Mouse (Mus musculus) forebrain, embryonic 14.5 days (tissue): ENCODE measurements around the gene Gm42417. TPM values are rescaled to one million over a fixed set of nuclear protein-coding genes. Genes with fewer than 3 reads are reported as not detected.
A peak's percentile ranks its signal among the peaks of the same experiment; 100 is the strongest.

Source experiments
- ATAC-seq: fragments of 200-750 bp; cut with Nextera tagmentation; 2 replicates; pipeline ENCODE4 v1.8.0; 2017; ENCODE audit warnings: mild to moderate bottlenecking, moderate library complexity
- DNase-seq: peaks from one replicate; pipeline ENCODE4 v3.0.0-alpha.2; 2015; ENCODE audit warnings: low spot score
- H3K27ac ChIP-seq: fragments of 300-500 bp; sonication (generic); 2 replicates; pipeline ENCODE4 v1.5.1; 2014; ENCODE audit warnings: low read depth, mild to moderate bottlenecking, control low read depth, low read length, moderate library complexity
- H3K27me3 ChIP-seq: fragments of 300-500 bp; sonication (generic); replicated peaks from 2 replicates; pipeline ENCODE4 v1.6.1; 2014; ENCODE audit warnings: low read length, control low read depth, mixed read lengths; ENCODE audit not compliant: control insufficient read depth, insufficient read depth
- H3K36me3 ChIP-seq: fragments of 300-500 bp; sonication (generic); 2 replicates; pipeline ENCODE4 v1.6.1; 2014; ENCODE audit warnings: low read length, control low read depth; ENCODE audit not compliant: control insufficient read depth, insufficient read depth
- H3K4me1 ChIP-seq: fragments of 300-500 bp; sonication (generic); 2 replicates; pipeline ENCODE4 v1.6.1; 2014; ENCODE audit warnings: antibody characterized with exemption, low read length, control low read depth; ENCODE audit not compliant: control insufficient read depth, insufficient read depth
- H3K4me2 ChIP-seq: fragments of 300-500 bp; sonication (generic); 2 replicates; pipeline ENCODE4 v1.6.1; 2014; ENCODE audit warnings: mild to moderate bottlenecking, control low read depth, low read length
- H3K4me3 ChIP-seq: fragments of 300-500 bp; sonication (generic); 2 replicates; pipeline ENCODE4 v1.5.1; 2014; ENCODE audit warnings: low read depth, low read length, control low read depth
- H3K9ac ChIP-seq: fragments of 300-500 bp; sonication (generic); 2 replicates; pipeline ENCODE4 v1.6.1; 2014; ENCODE audit warnings: mild to moderate bottlenecking, low read length, control low read depth, moderate library complexity
- H3K9me3 ChIP-seq: fragments of 300-500 bp; sonication (generic); replicated peaks from 2 replicates; pipeline ENCODE4 v1.6.1; 2016; ENCODE audit warnings: low read length, control low read depth, mixed read lengths; ENCODE audit not compliant: control insufficient read depth
- WGBS: fragments of 180-500 bp; shearing (Covaris S2); extraction: QIAGEN DNeasy Blood & Tissue Kit; methylation state at CpG from one replicate; pipeline ENCODE4 v1.1.7; 2014; 5-methylcytosine and 5-hydroxymethylcytosine counted together
- polyA plus RNA-seq: library from polyadenylated mRNA; unstranded; fragments of >200 nt; fragmentation: Nextera tagmentation; extraction: Ambion mirVana; gene quantifications from 2 replicates; pipeline ENCODE4 v1.2.1, GENCODE M21; 2014

Gm42417 gene
- polyA plus RNA-seq, 1 experiment from 2014 or later, result not detected

DNA sequence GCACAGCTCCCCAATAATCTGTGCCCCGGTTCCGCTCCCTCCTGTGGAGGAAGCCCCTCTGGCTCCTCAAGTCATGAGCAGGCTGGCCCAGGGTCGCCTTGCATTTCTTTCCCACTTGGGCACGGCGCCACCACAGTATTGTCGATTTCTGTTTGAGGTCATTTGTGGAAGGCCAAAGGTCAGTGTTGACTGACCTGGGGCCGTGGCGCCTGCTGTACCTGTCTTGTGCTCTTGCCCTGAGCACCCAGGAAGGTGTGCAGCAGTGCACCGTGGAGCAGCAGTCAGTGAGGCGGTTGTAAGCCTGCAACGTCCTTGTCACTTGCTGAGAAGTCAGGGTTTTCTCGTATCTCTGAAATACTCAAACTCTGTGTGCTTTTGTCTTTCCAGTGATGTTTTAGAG lies 13.5 kb downstream of the Gm42417 start:
- 92% methylated on average over 12 of the region's 12 CpGs for WGBS
- Histone ChIP-seq H3K4me1 (peaks cover 9% of the 10 kb centered on the region), H3K27ac (no peak overlapping the region), H3K9me3 (no peaks in the 10 kb centered on the region), H3K9ac (no peak overlapping the region), H3K27me3 (no peaks in the 10 kb centered on the region), H3K36me3 (peaks cover 64% of the 10 kb centered on the region), H3K4me3 (no peak overlapping the region), H3K4me2 (no peak overlapping the region)
- no peak for ATAC-seq
- no peak for DNase-seq

DNA sequence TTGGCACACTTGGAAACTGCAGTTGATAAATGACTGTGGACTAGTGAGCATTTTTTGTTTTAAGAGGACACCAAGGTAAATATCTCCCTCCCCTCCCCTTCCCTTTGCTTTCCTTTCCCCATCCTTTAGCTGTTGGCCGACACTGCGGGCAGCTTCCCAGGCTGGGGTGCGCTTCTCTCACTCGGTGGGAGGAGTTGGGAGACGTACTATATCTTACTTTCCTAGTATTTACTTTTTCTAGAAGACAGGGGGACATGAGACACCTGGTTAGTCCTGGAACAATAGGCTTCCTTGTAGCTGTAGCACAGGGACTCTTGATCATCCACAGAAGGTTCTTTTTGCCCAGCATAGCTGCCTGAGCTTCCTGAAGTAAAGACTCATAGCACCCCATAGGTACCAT lies 15.2 kb downstream of the Gm42417 start:
- WGBS, result 82% methylated on average over 5 of the region's 5 CpGs
- H3K4me3 ChIP-seq, result no peak overlapping the region

DNA sequence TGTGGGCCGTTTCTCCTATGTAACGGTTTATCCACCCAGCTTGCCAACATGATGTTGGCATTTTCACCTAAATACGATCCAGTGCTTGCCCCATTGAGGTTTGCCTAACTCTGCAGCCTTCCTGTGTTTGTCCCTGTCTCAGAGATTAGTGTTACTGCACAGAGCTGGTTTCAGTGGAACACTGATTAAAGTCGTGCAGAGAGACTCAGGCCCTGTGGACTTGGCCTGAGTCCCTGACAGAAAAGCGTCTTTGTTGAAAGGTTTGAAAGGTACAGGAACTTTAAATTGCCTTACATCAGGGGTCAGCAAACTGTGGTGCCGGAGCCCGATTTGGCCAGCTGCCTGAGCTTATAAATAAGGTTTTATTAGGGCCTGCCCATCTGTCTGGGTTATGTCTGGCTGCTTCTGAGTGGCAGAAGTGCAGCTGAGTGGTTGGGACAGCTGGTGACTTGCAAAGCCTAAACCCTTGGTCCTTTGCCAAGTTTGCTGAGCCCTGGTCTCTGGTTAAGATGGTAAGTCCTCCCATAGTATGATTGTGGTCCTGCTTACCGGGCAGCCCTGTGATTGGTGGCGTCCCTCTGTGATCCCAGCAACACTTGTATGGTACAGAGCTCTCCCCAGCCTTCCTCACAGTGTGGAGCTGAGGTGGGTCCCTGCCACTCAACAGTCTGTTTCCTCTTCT lies 15.8 kb downstream of the Gm42417 start:
- H3K9ac ChIP-seq, result peak overlapping the region; percentile 25; the same call in 1 of the 2 replicates
- H3K27me3 ChIP-seq, result no peaks in the 10 kb centered on the region
- peak overlapping the region; percentile 76 for H3K27ac ChIP-seq
- no peaks in the 10 kb centered on the region for H3K9me3 ChIP-seq
- peak; percentile 71 for ATAC-seq
- 39% methylated on average over 9 of the region's 9 CpGs for WGBS
- peaks cover 7% of the 10 kb centered on the region for H3K4me1 ChIP-seq
- DNase-seq, result peak; percentile 90
- no peak overlapping the region for H3K4me2 ChIP-seq
- H3K36me3 ChIP-seq, result peaks cover 85% of the 10 kb centered on the region
- H3K4me3 ChIP-seq, result no peak overlapping the region

More for the DNA sequence above, 15.2 kb downstream of the Gm42417 start:
- Histone ChIP-seq H3K9ac (no peak overlapping the region), H3K4me2 (no peak overlapping the region), H3K9me3 (no peaks in the 10 kb centered on the region), H3K27me3 (no peaks in the 10 kb centered on the region), H3K27ac (peak overlapping the region; percentile 76), H3K36me3 (peaks cover 80% of the 10 kb centered on the region), H3K4me1 (peaks cover 9% of the 10 kb centered on the region)
- DNase-seq (no peak), ATAC-seq (no peak)

DNA sequence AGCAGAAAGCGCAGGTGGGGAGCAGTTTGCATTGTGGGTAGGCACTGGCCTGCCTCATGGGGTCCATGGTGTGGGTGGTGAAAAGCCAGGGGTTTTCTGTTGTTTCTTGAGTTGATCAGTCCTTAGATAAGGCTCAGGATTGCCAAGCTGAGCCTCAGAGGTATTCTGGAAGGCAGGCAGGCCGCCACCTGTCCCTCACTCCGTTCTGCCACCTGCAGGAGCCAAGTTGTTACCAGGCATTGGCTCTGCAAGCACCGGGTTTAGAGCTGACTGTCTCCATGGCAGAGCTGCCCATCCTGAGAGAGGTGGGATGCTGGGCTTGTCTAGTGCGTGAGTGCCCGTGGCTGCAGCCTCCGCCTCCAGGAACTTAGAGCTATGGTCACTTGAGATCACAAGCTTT lies 17.0 kb downstream of the Gm42417 start:
- Histone ChIP-seq H3K9me3 (no peaks in the 10 kb centered on the region), H3K27ac (no peak overlapping the region)

DNA sequence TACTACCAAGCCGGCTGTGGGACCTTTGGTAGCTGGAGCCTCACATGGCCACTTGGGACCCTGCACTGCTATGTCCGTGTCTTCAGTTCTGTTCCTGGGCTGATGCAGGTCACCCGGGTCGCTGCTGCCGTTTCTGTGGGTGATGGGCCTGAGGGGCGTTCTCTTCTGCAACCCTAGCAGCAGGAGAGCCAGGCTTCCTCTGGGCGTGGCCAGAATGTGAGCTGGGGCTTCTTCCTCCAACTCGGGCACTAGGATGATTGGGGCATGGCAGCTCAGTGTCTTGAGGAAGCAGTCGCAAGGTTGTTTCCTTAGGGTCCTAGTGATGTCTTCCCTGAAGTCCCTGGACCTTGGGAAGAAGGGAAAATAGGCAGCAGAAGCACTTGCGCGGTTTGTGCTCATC lies 19.6 kb downstream of the Gm42417 start:
- Histone ChIP-seq H3K9ac (no peak overlapping the region), H3K36me3 (peaks cover 65% of the 10 kb centered on the region), H3K4me3 (no peak overlapping the region), H3K27me3 (no peaks in the 10 kb centered on the region), H3K4me1 (peaks cover 9% of the 10 kb centered on the region), H3K27ac (no peak overlapping the region), H3K4me2 (no peak overlapping the region), H3K9me3 (no peaks in the 10 kb centered on the region)
- DNase-seq (no peak), ATAC-seq (no peak)
- 82% methylated on average over 11 of the region's 11 CpGs for WGBS

More for the DNA sequence above, 17.0 kb downstream of the Gm42417 start:
- Histone ChIP-seq H3K4me2 (no peak overlapping the region), H3K36me3 (peaks cover 88% of the 10 kb centered on the region), H3K4me3 (no peak overlapping the region), H3K4me1 (peaks cover 4% of the 10 kb centered on the region), H3K27me3 (no peaks in the 10 kb centered on the region), H3K9ac (no peak overlapping the region)
- DNase-seq, result no peak
- 91% methylated on average over 7 of the region's 7 CpGs for WGBS
- ATAC-seq, result no peak

DNA sequence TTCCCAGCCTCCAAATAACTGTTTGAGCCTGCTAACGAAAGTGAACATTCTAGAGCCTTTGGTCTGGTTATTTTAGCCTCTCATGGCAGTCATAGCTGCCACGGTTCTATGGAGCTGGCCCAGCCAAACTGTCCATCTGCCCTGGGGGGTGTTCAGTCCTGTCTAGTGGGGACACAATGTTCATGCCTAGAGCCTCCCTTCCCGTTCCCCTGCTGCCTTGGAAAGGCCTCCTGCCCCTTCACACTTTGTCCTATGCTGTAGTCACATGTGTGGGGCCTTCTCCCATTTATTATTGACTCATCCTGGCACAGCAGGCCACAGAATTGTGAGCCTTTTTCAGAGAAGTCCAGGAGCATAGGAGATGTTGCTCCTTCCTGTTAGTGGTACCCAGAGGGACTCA lies 21.0 kb downstream of the Gm42417 start:
- WGBS, result 82% methylated on average over 3 of the region's 3 CpGs
- Histone ChIP-seq H3K36me3 (peaks cover 55% of the 10 kb centered on the region), H3K9ac (no peak overlapping the region), H3K27me3 (no peaks in the 10 kb centered on the region), H3K4me2 (no peak overlapping the region), H3K4me1 (peaks cover 17% of the 10 kb centered on the region), H3K9me3 (no peaks in the 10 kb centered on the region), H3K4me3 (no peak overlapping the region), H3K27ac (no peak overlapping the region)
- ATAC-seq, result no peak
- DNase-seq, result no peak

DNA sequence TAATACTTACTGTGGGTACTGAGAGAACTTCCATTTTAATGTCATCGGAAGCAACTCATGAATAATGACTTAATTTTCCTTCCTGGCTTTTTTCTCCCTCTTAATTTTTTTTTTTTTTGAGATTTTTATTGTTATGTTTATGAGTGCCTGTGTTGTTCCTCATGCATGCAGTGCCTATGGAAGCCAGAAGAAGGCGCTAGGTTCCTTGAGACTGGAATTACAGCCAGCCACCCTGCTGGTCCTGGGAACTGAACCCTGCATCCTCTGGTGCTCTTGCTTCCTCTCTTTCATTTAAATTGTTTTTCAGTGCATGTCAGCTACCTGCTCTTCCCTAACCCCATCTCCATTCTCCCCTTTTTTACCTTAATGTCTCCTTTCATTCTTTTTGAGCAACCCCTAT lies 25.5 kb downstream of the Gm42417 start:
- Histone ChIP-seq H3K4me3 (peak overlapping the region; percentile 92), H3K4me1 (peaks cover 20% of the 10 kb centered on the region), H3K27ac (no peak overlapping the region; the same call in 1 of the 2 replicates), H3K4me2 (peak overlapping the region; percentile 94), H3K27me3 (no peaks in the 10 kb centered on the region), H3K9me3 (no peaks in the 10 kb centered on the region), H3K36me3 (peaks cover 11% of the 10 kb centered on the region), H3K9ac (0 out of 2 replicates have a peak overlapping the region, but pooled peaks have one; percentile 88)
- WGBS, result 34% methylated on average over 2 of the region's 2 CpGs
- ATAC-seq (no peak), DNase-seq (peak; percentile 65)

DNA sequence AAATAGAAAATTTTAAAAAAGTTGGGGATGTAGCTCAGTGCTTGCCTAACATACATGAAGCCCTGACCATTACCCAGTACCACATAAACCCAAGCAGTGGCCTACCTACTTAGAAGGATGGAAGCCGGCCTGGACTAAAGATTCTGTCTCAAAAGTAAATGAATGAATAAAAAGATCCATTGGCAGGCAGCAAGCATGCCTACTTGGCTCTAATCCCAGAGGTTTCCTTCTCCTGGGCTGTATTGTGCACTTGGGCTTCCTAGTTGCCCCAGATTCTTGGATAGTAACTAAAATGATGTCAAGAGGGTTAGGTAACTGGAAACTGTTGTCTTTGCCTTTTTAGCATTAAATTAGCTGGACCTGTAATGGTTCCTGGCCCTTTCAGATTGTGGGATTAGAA lies 25.9 kb downstream of the Gm42417 start:
- no peaks in the 10 kb centered on the region for H3K9me3 ChIP-seq
- H3K9ac ChIP-seq, result peak overlapping the region; percentile 88
- H3K36me3 ChIP-seq, result peaks cover 9% of the 10 kb centered on the region
- H3K4me1 ChIP-seq, result peaks cover 20% of the 10 kb centered on the region
- ATAC-seq (no peak), DNase-seq (peak; percentile 73)
- WGBS, result 0% methylated on average over 1 of the region's 1 CpGs
- no peaks in the 10 kb centered on the region for H3K27me3 ChIP-seq
- H3K4me3 ChIP-seq, result peak overlapping the region; percentile 92
- peak overlapping the region; percentile 94 for H3K4me2 ChIP-seq
- peak overlapping the region; percentile 99; the same call in 1 of the 2 replicates for H3K27ac ChIP-seq

DNA sequence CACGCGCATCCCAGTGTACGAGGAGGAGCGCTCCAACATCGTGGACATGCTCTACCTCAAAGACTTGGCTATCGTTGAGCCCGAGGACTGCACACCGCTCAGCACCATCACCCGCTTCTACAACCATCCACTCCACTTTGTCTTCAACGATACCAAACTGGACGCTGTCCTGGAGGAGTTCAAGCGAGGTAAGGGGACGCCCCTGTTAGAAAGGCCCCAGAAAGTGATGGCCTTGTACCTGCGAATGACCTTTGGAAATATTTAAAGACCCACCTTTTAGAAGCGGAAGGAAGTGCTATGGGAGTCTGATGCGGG lies 26.3 kb downstream of the Gm42417 start:
- no peak for ATAC-seq
- peak overlapping the region; percentile 92 for H3K4me3 ChIP-seq
- no peak for DNase-seq
- H3K36me3 ChIP-seq, result peaks cover 7% of the 10 kb centered on the region
- peak overlapping the region; percentile 88 for H3K9ac ChIP-seq
- no peaks in the 10 kb centered on the region for H3K27me3 ChIP-seq
- WGBS, result 1% methylated on average over 16 of the region's 16 CpGs
- peak overlapping the region; percentile 99 for H3K27ac ChIP-seq
- H3K4me1 ChIP-seq, result peaks cover 20% of the 10 kb centered on the region
- H3K4me2 ChIP-seq, result peak overlapping the region; percentile 94
- H3K9me3 ChIP-seq, result no peaks in the 10 kb centered on the region
